Mouse (Mus musculus) thymus, postnatal 0 days (tissue): ENCODE data around the gene Nup214. TPM values are rescaled to one million over a fixed set of nuclear protein-coding genes. Genes with fewer than 3 reads are reported as not detected.

Experiments used
- DNase-seq: peaks from one replicate; pipeline ENCODE4 v3.0.0-alpha.2; 2015; ENCODE audit warnings: low spot score
- polyA plus RNA-seq: library from polyadenylated mRNA; unstranded; fragments of >200 nt; fragmentation: Nextera tagmentation; extraction: Ambion mirVana; gene quantifications from 2 replicates; pipeline ENCODE4 v1.2.1, GENCODE M21; 2015

Nup214 gene
- polyA plus RNA-seq, 1 experiment from 2014 or later, result 138 TPM

GRCm38 (mm10) chr2:32068811-32069607, 94.8 kb downstream of the Nup214 start:
- peak; percentile 1 for DNase-seq

- DNase-seq, result no peak
Measured at GRCm38 (mm10) chr2:32070747-32071146, 96.5 kb downstream of the Nup214 start.

- DNase-seq, result no peak
Measured at GRCm38 (mm10) chr2:32074404-32074803, 100.2 kb downstream of the Nup214 start.

GRCm38 (mm10) chr2:32075368-32075767, 101.1 kb downstream of the Nup214 start:
- no peak for DNase-seq

GRCm38 (mm10) chr2:32077744-32078143, 103.5 kb downstream of the Nup214 start:
- DNase-seq, result no peak

GRCm38 (mm10) chr2:32078522-32078921, 104.3 kb downstream of the Nup214 start:
- DNase-seq, result peak; percentile 74

- no peak for DNase-seq
Measured at GRCm38 (mm10) chr2:32079191-32079725, 105.0 kb downstream of the Nup214 start.

GRCm38 (mm10) chr2:32080681-32081080, 106.4 kb downstream of the Nup214 start:
- peak; percentile 49 for DNase-seq

GRCm38 (mm10) chr2:32081296-32081929, 107.2 kb downstream of the Nup214 start:
- DNase-seq, result peak; percentile 44

GRCm38 (mm10) chr2:32082229-32082628, 108.0 kb downstream of the Nup214 start:
- DNase-seq, result peak; percentile 27

- peak; percentile 82 for DNase-seq
Measured at GRCm38 (mm10) chr2:32083159-32084011, 109.1 kb downstream of the Nup214 start.

- peak; percentile 86 for DNase-seq
Measured at GRCm38 (mm10) chr2:32084111-32084871, 110.1 kb downstream of the Nup214 start, which contains the start of gene Fam78a. TSS of gene Fam78a (minus strand) at chr2:32084857.

GRCm38 (mm10) chr2:32084872-32085199, 110.6 kb downstream of the Nup214 start:
- no peak for DNase-seq

GRCm38 (mm10) chr2:32085231-32085630, 111.0 kb downstream of the Nup214 start:
- DNase-seq, result no peak

- no peak for DNase-seq
Measured at GRCm38 (mm10) chr2:32087606-32088005, 113.4 kb downstream of the Nup214 start.

- no peak for DNase-seq
Measured at GRCm38 (mm10) chr2:32088372-32088981, 114.2 kb downstream of the Nup214 start.

- no peak for DNase-seq
Measured at GRCm38 (mm10) chr2:32089606-32090005, 115.4 kb downstream of the Nup214 start.

- DNase-seq, result no peak
Measured at GRCm38 (mm10) chr2:32090145-32090544, 115.9 kb downstream of the Nup214 start.

- no peak for DNase-seq
Measured at GRCm38 (mm10) chr2:32091956-32092355, 117.7 kb downstream of the Nup214 start.

- DNase-seq, result no peak
Measured at GRCm38 (mm10) chr2:32094001-32094707, 119.9 kb downstream of the Nup214 start.
